In genomic region chr14:18882493-18882892, GRCm38 (mm10) we compare ENCODE assay signal across 20 mouse cellular contexts. TPM values are rescaled to one million over a fixed set of nuclear protein-coding genes. Genes with fewer than 3 reads are reported as not detected.
DNase-seq lines count a peak whose midpoint lies in the region; ATAC-seq and TF ChIP-seq lines count a peak whose summit lies in the region.
"Had no signal": no experiment of that assay in that cellular context is flagged by ENCODE, and none has a peak within 500 bp of the region (broad histone marks: within the 10 kb centered on the region; RNA-seq: fewer than 3 reads in every experiment).

No protein-coding gene starts in this region.

- no peaks in the 10 kb centered on the region for H3K27me3 ChIP-seq in embryonic facial prominence, embryonic 11.5 days (ENCODE audit: control insufficient read depth, insufficient read depth, low read length)
- H3K27me3 ChIP-seq in embryonic facial prominence, embryonic 10.5 days (replicated peaks; ENCODE audit: low read depth, poor library complexity, severe bottlenecking): no peaks in the 10 kb centered on the region
- no peaks in the 10 kb centered on the region for H3K27me3 ChIP-seq in hindbrain, embryonic 16.5 days (replicated peaks; ENCODE audit: control insufficient read depth, insufficient read depth, low read length)
- H3K27me3 ChIP-seq in hindbrain, postnatal 0 days (ENCODE audit: insufficient read depth, low read length): no peaks in the 10 kb centered on the region
- no peaks in the 10 kb centered on the region for H3K27me3 ChIP-seq in midbrain, embryonic 11.5 days (ENCODE audit: control insufficient read depth, insufficient read depth, low read length)
- no peaks in the 10 kb centered on the region for H3K27me3 ChIP-seq in midbrain, embryonic 15.5 days (replicated peaks)
- no peaks in the 10 kb centered on the region for H3K27me3 ChIP-seq in forebrain, embryonic 11.5 days (ENCODE audit: control insufficient read depth, insufficient read depth, low read length)
- H3K27me3 ChIP-seq: forebrain, embryonic 12.5 days; hindbrain, embryonic 12.5 days had no signal

- H3K36me3 ChIP-seq in embryonic facial prominence, embryonic 11.5 days (replicated peaks; ENCODE audit: control insufficient read depth, insufficient read depth, low read depth, low read length): no peaks in the 10 kb centered on the region
- H3K36me3 ChIP-seq in embryonic facial prominence, embryonic 10.5 days (replicated peaks): no peaks in the 10 kb centered on the region
- H3K36me3 ChIP-seq in hindbrain, embryonic 16.5 days (ENCODE audit: control insufficient read depth, insufficient read depth, low read length): no peaks in the 10 kb centered on the region
- no peaks in the 10 kb centered on the region for H3K36me3 ChIP-seq in hindbrain, postnatal 0 days (ENCODE audit: insufficient read depth, low read length)
- no peaks in the 10 kb centered on the region for H3K36me3 ChIP-seq in midbrain, embryonic 11.5 days (ENCODE audit: control insufficient read depth, insufficient read depth, low read length)
- H3K36me3 ChIP-seq in midbrain, embryonic 15.5 days (replicated peaks): 0 out of 2 replicates have a peak, but pooled peaks cover 3% of the 10 kb centered on the region
- no peaks in the 10 kb centered on the region for H3K36me3 ChIP-seq in forebrain, embryonic 11.5 days (ENCODE audit: control insufficient read depth, insufficient read depth, low read length)
- H3K36me3 ChIP-seq: forebrain, embryonic 12.5 days; hindbrain, embryonic 12.5 days had no signal

- no peak for DNase-seq in embryonic facial prominence, embryonic 11.5 days (ENCODE audit: low spot score)
- DNase-seq in embryonic facial prominence, embryonic 10.5 days (ENCODE audit: low spot score): no peak
- no peak for DNase-seq in hindbrain, postnatal 0 days (ENCODE audit: low spot score)
- peak; percentile 35 for DNase-seq in midbrain, embryonic 11.5 days (ENCODE audit: low spot score, missing footprints)
- DNase-seq in 3134 (ENCODE audit: extremely low read depth, insufficient read length, low spot score): peak; percentile 1
- no peak for DNase-seq in forebrain, embryonic 11.5 days (ENCODE audit: low spot score)
- DNase-seq: adrenal gland, postnatal 10 days; cerebellum, adult 11-12 months; cerebellum, adult 9-11 months; cerebellum, postnatal 36 days; gastrocnemius, postnatal 25 days; heart, postnatal 10 days; heart, postnatal 4 days had no signal

- H3K27ac ChIP-seq in embryonic facial prominence, embryonic 11.5 days (replicated peaks; ENCODE audit: low read depth, low read length): no peak overlapping the region
- H3K27ac ChIP-seq in embryonic facial prominence, embryonic 10.5 days (replicated peaks): no peak overlapping the region
- H3K27ac ChIP-seq in hindbrain, embryonic 16.5 days (ENCODE audit: low read depth, low read length): no peak overlapping the region
- no peak overlapping the region for H3K27ac ChIP-seq in hindbrain, postnatal 0 days
- H3K27ac ChIP-seq in midbrain, embryonic 11.5 days (ENCODE audit: low read depth, low read length): no peak overlapping the region
- H3K27ac ChIP-seq in midbrain, embryonic 15.5 days: no peak overlapping the region
- no peak overlapping the region for H3K27ac ChIP-seq in forebrain, embryonic 11.5 days (ENCODE audit: low read depth, low read length)
- H3K27ac ChIP-seq: forebrain, embryonic 12.5 days; hindbrain, embryonic 12.5 days had no signal

- no peak overlapping the region for H3K4me2 ChIP-seq in embryonic facial prominence, embryonic 11.5 days (ENCODE audit: low read depth, low read length)
- no peak overlapping the region for H3K4me2 ChIP-seq in hindbrain, embryonic 16.5 days (ENCODE audit: low read length)
- H3K4me2 ChIP-seq in hindbrain, postnatal 0 days (ENCODE audit: low read depth, low read length): no peak overlapping the region
- no peak overlapping the region for H3K4me2 ChIP-seq in midbrain, embryonic 11.5 days
- H3K4me2 ChIP-seq in midbrain, embryonic 15.5 days: no peak overlapping the region
- H3K4me2 ChIP-seq in forebrain, embryonic 11.5 days (ENCODE audit: low read depth, low read length, severe bottlenecking): no peak overlapping the region
- H3K4me2 ChIP-seq: forebrain, embryonic 12.5 days; hindbrain, embryonic 12.5 days had no signal

- WGBS in embryonic facial prominence, embryonic 11.5 days: 86% methylated on average over 1 of the region's 1 CpGs
- WGBS in embryonic facial prominence, embryonic 10.5 days: 85% methylated on average over 1 of the region's 1 CpGs
- WGBS in hindbrain, embryonic 16.5 days: 93% methylated on average over 1 of the region's 1 CpGs
- 90% methylated on average over 1 of the region's 1 CpGs for WGBS in hindbrain, postnatal 0 days
- 85% methylated on average over 1 of the region's 1 CpGs for WGBS in midbrain, embryonic 11.5 days
- 92% methylated on average over 1 of the region's 1 CpGs for WGBS in midbrain, embryonic 15.5 days
- WGBS in forebrain, embryonic 11.5 days: 83% methylated on average over 1 of the region's 1 CpGs

- no peak for TF ChIP-seq CTCF in hindbrain, postnatal 0 days (IDR thresholded peaks at IDR 0.05; ENCODE audit: low read depth)

- H3K4me1 ChIP-seq in embryonic facial prominence, embryonic 11.5 days (ENCODE audit: control insufficient read depth, insufficient read depth, low read length): no peaks in the 10 kb centered on the region
- no peaks in the 10 kb centered on the region for H3K4me1 ChIP-seq in embryonic facial prominence, embryonic 10.5 days
- no peaks in the 10 kb centered on the region for H3K4me1 ChIP-seq in hindbrain, embryonic 16.5 days (ENCODE audit: control insufficient read depth, insufficient read depth, low read depth, low read length)
- no peaks in the 10 kb centered on the region for H3K4me1 ChIP-seq in hindbrain, postnatal 0 days (ENCODE audit: insufficient read depth, low read length)
- H3K4me1 ChIP-seq in midbrain, embryonic 11.5 days (ENCODE audit: control insufficient read depth, insufficient read depth, low read length): no peaks in the 10 kb centered on the region
- no peaks in the 10 kb centered on the region for H3K4me1 ChIP-seq in midbrain, embryonic 15.5 days
- no peaks in the 10 kb centered on the region for H3K4me1 ChIP-seq in forebrain, embryonic 11.5 days (replicated peaks; ENCODE audit: control insufficient read depth, insufficient read depth, low read length)
- H3K4me1 ChIP-seq: forebrain, embryonic 12.5 days; hindbrain, embryonic 12.5 days had no signal

- no peak overlapping the region for H3K4me3 ChIP-seq in embryonic facial prominence, embryonic 11.5 days (ENCODE audit: low read depth, low read length)
- H3K4me3 ChIP-seq in embryonic facial prominence, embryonic 10.5 days: no peak overlapping the region
- H3K4me3 ChIP-seq in hindbrain, embryonic 16.5 days (ENCODE audit: low read length): no peak overlapping the region
- H3K4me3 ChIP-seq in hindbrain, postnatal 0 days (ENCODE audit: low read length): no peak overlapping the region
- H3K4me3 ChIP-seq in midbrain, embryonic 11.5 days (ENCODE audit: low read depth, low read length): no peak overlapping the region
- no peak overlapping the region for H3K4me3 ChIP-seq in midbrain, embryonic 15.5 days
- H3K4me3 ChIP-seq in forebrain, embryonic 11.5 days (ENCODE audit: low read depth, low read length): no peak overlapping the region
- H3K4me3 ChIP-seq: forebrain, embryonic 12.5 days; hindbrain, embryonic 12.5 days had no signal

- no peak overlapping the region for H3K9ac ChIP-seq in embryonic facial prominence, embryonic 11.5 days (replicated peaks; ENCODE audit: low read length)
- H3K9ac ChIP-seq in hindbrain, embryonic 16.5 days (ENCODE audit: low read depth, low read length): no peak overlapping the region
- H3K9ac ChIP-seq in hindbrain, postnatal 0 days (replicated peaks; ENCODE audit: low read length): no peak overlapping the region
- no peak overlapping the region for H3K9ac ChIP-seq in midbrain, embryonic 11.5 days (ENCODE audit: low read length)
- no peak overlapping the region for H3K9ac ChIP-seq in midbrain, embryonic 15.5 days
- H3K9ac ChIP-seq in forebrain, embryonic 11.5 days (ENCODE audit: low read length): no peak overlapping the region
- H3K9ac ChIP-seq: forebrain, embryonic 12.5 days; hindbrain, embryonic 12.5 days had no signal

- ATAC-seq in embryonic facial prominence, embryonic 11.5 days (replicated peaks; ENCODE audit: insufficient number of reproducible peaks, low FRiP score, low TSS enrichment, low read depth): peak; percentile 62; the same call in 1 of the 2 replicates
- 0 out of 2 replicates have a peak, but pooled peaks have one; percentile 24 for ATAC-seq in hindbrain, embryonic 16.5 days
- no peak for ATAC-seq in hindbrain, postnatal 0 days
- 0 out of 2 replicates have a peak, but pooled peaks have one; percentile 7 for ATAC-seq in midbrain, embryonic 11.5 days (ENCODE audit: low FRiP score)
- no peak for ATAC-seq in midbrain, embryonic 15.5 days (replicated peaks)
- ATAC-seq in forebrain, embryonic 11.5 days (replicated peaks; ENCODE audit: low FRiP score): no peak
- ATAC-seq: forebrain, embryonic 16.5 days; inflammation-experienced regulatory T-cells, adult 6 months had no signal

- no peaks in the 10 kb centered on the region for H3K9me3 ChIP-seq in embryonic facial prominence, embryonic 11.5 days (replicated peaks; ENCODE audit: control insufficient read depth, low read length)
- no peaks in the 10 kb centered on the region for H3K9me3 ChIP-seq in embryonic facial prominence, embryonic 10.5 days
- H3K9me3 ChIP-seq in hindbrain, embryonic 16.5 days (ENCODE audit: control insufficient read depth, low read length): no peaks in the 10 kb centered on the region
- no peaks in the 10 kb centered on the region for H3K9me3 ChIP-seq in hindbrain, postnatal 0 days (ENCODE audit: low read length)
- H3K9me3 ChIP-seq in midbrain, embryonic 11.5 days (ENCODE audit: control insufficient read depth, low read length): no peaks in the 10 kb centered on the region
- no peaks in the 10 kb centered on the region for H3K9me3 ChIP-seq in midbrain, embryonic 15.5 days
- no peaks in the 10 kb centered on the region for H3K9me3 ChIP-seq in forebrain, embryonic 11.5 days (ENCODE audit: control insufficient read depth, low read length)
- H3K9me3 ChIP-seq: forebrain, embryonic 12.5 days; hindbrain, embryonic 12.5 days had no signal

RNA-seq across cellular contexts. Expression of gene Ube2e2, which starts 11.6 kb away (rescaled TPM):
- polyA plus RNA-seq in embryonic facial prominence, embryonic 11.5 days (2014; fragmentation: Nextera tagmentation; extraction: Ambion mirVana): 52.9 and 64.5 TPM in 2 replicates
- polyA plus RNA-seq in embryonic facial prominence, embryonic 10.5 days (2016; fragmentation: Nextera tagmentation; extraction: Ambion mirVana): 45.3 and 48.2 TPM in 2 replicates
- 145 and 157 TPM in 2 replicates for polyA plus RNA-seq in hindbrain, embryonic 16.5 days (2015; fragmentation: Nextera tagmentation; extraction: Ambion mirVana)
- 91.6 and 98.5 TPM in 2 replicates for total RNA-seq in hindbrain, postnatal 0 days (2014; rRNA removed)
- 162 and 164 TPM in 2 replicates for polyA plus RNA-seq in hindbrain, postnatal 0 days (2015; fragmentation: Nextera tagmentation; extraction: Ambion mirVana)
- polyA plus RNA-seq in midbrain, embryonic 11.5 days (2014; fragmentation: Nextera tagmentation; extraction: Ambion mirVana): 55.9 and 59.8 TPM in 2 replicates
- 153 and 154 TPM in 2 replicates for polyA plus RNA-seq in midbrain, embryonic 15.5 days (2015; fragmentation: Nextera tagmentation; extraction: Ambion mirVana)
- polyA plus RNA-seq in forebrain, embryonic 11.5 days (2014; fragmentation: Nextera tagmentation; extraction: Ambion mirVana): 52.0 and 53.9 TPM in 2 replicates
- total RNA-seq: MEL had no signal

Comparison
In these comparisons a context has a peak if more than half of its experiments do, and no peak if none do; other contexts are left out.
1. ATAC-seq: peak in embryonic facial prominence, embryonic 11.5 days (single experiment), hindbrain, embryonic 16.5 days (single experiment) and midbrain, embryonic 11.5 days (single experiment); none in hindbrain, postnatal 0 days (single experiment), midbrain, embryonic 15.5 days (single experiment) and forebrain, embryonic 11.5 days (single experiment).
2. DNase-seq: peak in midbrain, embryonic 11.5 days (single experiment) and 3134 (single experiment); none in embryonic facial prominence, embryonic 11.5 days (single experiment), embryonic facial prominence, embryonic 10.5 days (single experiment), hindbrain, postnatal 0 days (single experiment) and forebrain, embryonic 11.5 days (single experiment).